Mouse (Mus musculus): ENCODE data around the gene Grm7. TPM values are rescaled to one million over a fixed set of nuclear protein-coding genes. Genes with fewer than 3 reads are reported as not detected.

The Grm7 gene
- polyA plus RNA-seq (2017; shearing (Covaris generic)): not detected

DNA sequence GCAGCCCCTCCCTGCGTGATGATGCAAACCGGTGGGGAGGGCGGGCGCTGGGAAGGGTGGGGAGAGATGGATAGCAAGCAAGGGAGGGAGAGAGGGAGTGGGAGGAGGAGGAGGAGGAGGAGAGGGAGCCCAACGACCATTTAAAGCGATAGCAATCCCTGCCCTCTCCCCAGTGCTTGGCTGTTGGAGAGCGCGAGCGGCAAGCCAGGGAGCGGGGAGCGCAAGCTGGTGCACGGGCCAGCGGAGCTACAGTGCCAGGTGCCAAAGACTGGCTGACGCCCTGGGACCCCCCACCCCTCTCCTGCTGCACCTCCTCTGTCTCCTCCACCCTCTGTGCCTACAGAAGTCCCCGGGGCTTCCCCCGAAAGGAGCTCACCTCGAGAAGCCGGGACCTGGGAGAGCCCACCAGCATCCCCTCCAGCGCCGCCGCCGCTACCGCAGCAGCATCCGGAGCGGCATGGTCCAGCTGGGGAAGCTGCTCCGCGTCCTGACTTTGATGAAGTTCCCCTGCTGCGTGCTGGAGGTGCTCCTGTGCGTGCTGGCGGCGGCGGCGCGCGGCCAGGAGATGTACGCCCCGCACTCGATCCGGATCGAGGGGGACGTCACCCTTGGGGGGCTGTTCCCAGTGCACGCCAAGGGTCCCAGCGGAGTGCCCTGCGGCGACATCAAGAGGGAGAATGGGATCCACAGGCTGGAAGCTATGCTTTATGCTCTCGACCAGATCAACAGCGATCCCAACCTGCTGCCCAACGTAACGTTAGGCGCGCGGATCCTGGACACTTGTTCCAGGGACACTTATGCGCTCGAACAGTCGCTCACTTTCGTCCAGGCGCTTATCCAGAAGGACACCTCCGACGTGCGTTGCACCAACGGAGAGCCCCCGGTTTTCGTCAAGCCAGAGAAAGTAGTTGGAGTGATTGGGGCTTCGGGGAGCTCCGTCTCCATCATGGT lies at the start of gene Grm7:
Grm7 (plus strand) TSS at position 171 of the 951 bp plus-strand sequence.

All from activated CD4-positive, CD25-positive, alpha-beta regulatory T cell (primary cell).